In the genomic region with DNA sequence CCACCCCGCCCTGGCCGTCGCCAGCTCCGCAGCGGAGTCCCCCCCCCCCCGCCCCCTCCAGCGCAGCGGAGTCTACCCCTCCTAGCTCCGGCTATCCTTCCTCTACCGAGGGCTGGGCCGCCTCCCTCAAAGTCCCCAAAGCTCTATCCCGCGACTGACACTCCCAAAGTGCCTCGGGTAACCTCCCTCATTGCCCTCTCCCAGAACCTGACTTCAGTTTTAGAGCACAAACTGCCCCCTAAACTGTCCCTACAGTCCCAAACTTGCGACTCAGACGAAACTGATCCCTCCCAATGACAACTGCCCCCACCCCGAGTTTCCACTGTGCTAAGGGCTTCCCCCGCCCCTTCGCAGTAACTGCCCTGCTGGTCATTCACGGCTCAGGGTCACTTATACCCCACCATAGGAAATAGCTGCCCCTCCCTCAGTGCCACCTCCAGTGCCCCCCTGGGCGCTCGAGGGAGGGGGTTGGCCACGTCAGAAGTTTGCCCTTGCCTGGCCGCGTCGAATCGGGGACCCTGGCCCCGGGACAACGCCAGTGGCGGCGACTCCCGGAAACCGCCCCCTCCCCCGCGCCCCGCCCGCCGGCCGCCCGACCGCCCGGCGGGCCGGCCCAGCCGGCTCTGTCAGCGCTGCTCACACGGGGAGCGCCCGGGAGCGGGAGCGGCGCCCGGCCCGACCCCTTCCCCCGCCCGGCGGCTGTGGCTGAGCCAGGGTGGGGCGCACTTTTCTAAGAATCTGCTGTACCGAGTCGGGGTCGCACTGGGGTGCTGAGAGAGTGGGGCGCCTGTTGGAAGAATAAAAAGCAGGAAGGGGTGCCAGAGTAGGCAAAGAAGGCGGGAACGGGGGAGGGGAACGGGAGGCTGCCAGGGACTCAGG, we compare ENCODE assay signal across 8 mouse cellular contexts. TPM values are rescaled to one million over a fixed set of nuclear protein-coding genes. Genes with fewer than 3 reads are reported as not detected.
DNase-seq lines count a peak whose midpoint lies in the region; ATAC-seq lines count a peak whose summit lies in the region.

No protein-coding gene starts in this region.

- DNase-seq in right cerebral cortex, adult 18-20 months = peak; percentile 42
- no peak for DNase-seq in right cerebral cortex, postnatal 36 days (ENCODE audit: low spot score in 2 of 2)
- peak; percentile 52 for DNase-seq in cerebellum, adult 8-10 months
- DNase-seq in gastrocnemius, postnatal 10 days = peak; percentile 80
- peak; percentile 46 for DNase-seq in left cerebral cortex, postnatal 4 days
- DNase-seq in spleen, postnatal 36 days (ENCODE audit: low spot score in 2 of 2) = peak; percentile 31 to 46

- peaks cover 51% of the 10 kb centered on the region for H3K4me1 ChIP-seq in hindbrain, embryonic 15.5 days (replicated peaks)

- H3K9me3 ChIP-seq in hindbrain, embryonic 15.5 days = no peaks in the 10 kb centered on the region

- peak overlapping the region; percentile 62 for H3K4me3 ChIP-seq in hindbrain, embryonic 15.5 days

- H3K9ac ChIP-seq in hindbrain, embryonic 15.5 days = peak overlapping the region; percentile 67

- intact Hi-C loops in left cerebral cortex, postnatal 4 days (cut with DNase I) = loop anchor here (5.0 kb wide), 1 partner anchor 80 kb away; a partner anchor contains a TSS

- H3K27me3 ChIP-seq in hindbrain, embryonic 15.5 days = peaks cover 57% of the 10 kb centered on the region

- peak overlapping the region; percentile 89 for H3K27ac ChIP-seq in hindbrain, embryonic 15.5 days (replicated peaks)

- ATAC-seq in hindbrain, embryonic 15.5 days (ENCODE audit: low FRiP score, low read depth) = peak; percentile 35; the same call in 1 of the 2 replicates
- peak; percentile 7 for ATAC-seq in megakaryocyte progenitor cell, adult 5-6 weeks (replicated peaks; ENCODE audit: poor library complexity)

- no peaks in the 10 kb centered on the region for H3K36me3 ChIP-seq in hindbrain, embryonic 15.5 days

- under 1% methylated on average over 32 of the region's 65 CpGs for WGBS in hindbrain, embryonic 15.5 days

- peak overlapping the region; percentile 97 for H3K4me2 ChIP-seq in hindbrain, embryonic 15.5 days

RNA-seq across cellular contexts. Expression of a gene that starts 9.8 kb away (rescaled TPM):
- total RNA-seq in gastrocnemius, postnatal 10 days (2021) = 10 to 100 TPM; 12.4 to 22.2 TPM
- polyA plus RNA-seq in hindbrain, embryonic 15.5 days (2015; fragmentation: Nextera tagmentation; extraction: Ambion mirVana) = 5.8 and 6.3 TPM in 2 replicates
- 10 to 100 TPM; 15.9 to 16.9 TPM for total RNA-seq in left cerebral cortex, postnatal 4 days (2021)
- 4.1 and 4.8 TPM in 2 replicates for total RNA-seq in megakaryocyte progenitor cell, adult 5-6 weeks (2015)
- 3.9 and 4.2 TPM in 2 replicates for total RNA-seq in megakaryocyte progenitor cell, adult 5-6 weeks (2017)

RNA-seq across cellular contexts. Expression of a gene that starts 15.7 kb away (rescaled TPM):
- 1 to 10 TPM in 1 of 2 experiments, under 1 TPM in 1; 0.59 to 1.3 TPM for total RNA-seq in gastrocnemius, postnatal 10 days (2021)
- 1.1 and 1.2 TPM in 2 replicates for polyA plus RNA-seq in hindbrain, embryonic 15.5 days (2015; fragmentation: Nextera tagmentation; extraction: Ambion mirVana)
- total RNA-seq in left cerebral cortex, postnatal 4 days (2021) = 1 to 10 TPM in 1 of 2 experiments, under 1 TPM in 1; 0.74 to 1.1 TPM
- 26.6 and 29.2 TPM in 2 replicates for total RNA-seq in megakaryocyte progenitor cell, adult 5-6 weeks (2015)
- 36.7 and 44.6 TPM in 2 replicates for total RNA-seq in megakaryocyte progenitor cell, adult 5-6 weeks (2017)

RNA-seq across cellular contexts. Expression of a gene that starts 22.9 kb away (rescaled TPM):
- not detected for total RNA-seq in gastrocnemius, postnatal 10 days (2021)
- polyA plus RNA-seq in hindbrain, embryonic 15.5 days (2015; fragmentation: Nextera tagmentation; extraction: Ambion mirVana) = 0.06 and 0.07 TPM in 2 replicates
- not detected for total RNA-seq in left cerebral cortex, postnatal 4 days (2021)
- not detected in 2 replicates for total RNA-seq in megakaryocyte progenitor cell, adult 5-6 weeks (2015)
- total RNA-seq in megakaryocyte progenitor cell, adult 5-6 weeks (2017) = not detected in 2 replicates

RNA-seq across cellular contexts. Expression of a gene that starts 31.8 kb away (rescaled TPM):
- total RNA-seq in gastrocnemius, postnatal 10 days (2021) = 10 to 100 TPM; 16.1 to 17.6 TPM
- polyA plus RNA-seq in hindbrain, embryonic 15.5 days (2015; fragmentation: Nextera tagmentation; extraction: Ambion mirVana) = 59.7 and 63.5 TPM in 2 replicates
- 10 to 100 TPM; 31.4 to 33.7 TPM for total RNA-seq in left cerebral cortex, postnatal 4 days (2021)
- 28.2 and 33.0 TPM in 2 replicates for total RNA-seq in megakaryocyte progenitor cell, adult 5-6 weeks (2015)
- 17.8 and 25.5 TPM in 2 replicates for total RNA-seq in megakaryocyte progenitor cell, adult 5-6 weeks (2017)

RNA-seq across cellular contexts. Expression of a gene that starts 43.0 kb away (rescaled TPM):
- 10 to 100 TPM; 23.9 to 25.5 TPM for total RNA-seq in gastrocnemius, postnatal 10 days (2021)
- polyA plus RNA-seq in hindbrain, embryonic 15.5 days (2015; fragmentation: Nextera tagmentation; extraction: Ambion mirVana) = 39.2 and 40.1 TPM in 2 replicates
- total RNA-seq in left cerebral cortex, postnatal 4 days (2021) = 10 to 100 TPM; 27.8 TPM
- total RNA-seq in megakaryocyte progenitor cell, adult 5-6 weeks (2015) = 6.3 and 10.2 TPM in 2 replicates
- total RNA-seq in megakaryocyte progenitor cell, adult 5-6 weeks (2017) = 6.4 and 8.1 TPM in 2 replicates

Comparison
In these comparisons a context has a peak if more than half of its experiments do, and no peak if none do; other contexts are left out.
1. DNase-seq: peak in right cerebral cortex, adult 18-20 months (single experiment), cerebellum, adult 8-10 months (single experiment), gastrocnemius, postnatal 10 days (single experiment), left cerebral cortex, postnatal 4 days (single experiment) and spleen, postnatal 36 days (2 of 2); none in right cerebral cortex, postnatal 36 days (0 of 2).
2. RNA of a gene that starts 15.7 kb away (total RNA-seq): 26.6 to 44.6 TPM in megakaryocyte progenitor cell, adult 5-6 weeks; 0.59 to 1.3 TPM in gastrocnemius, postnatal 10 days and 0.74 to 1.1 TPM in left cerebral cortex, postnatal 4 days; every median in the first group is over 10 times any median in the second.